Mouse (Mus musculus) left cerebral cortex, adult 18-20 months (tissue): ENCODE results near the gene Pgm5. TPM values are rescaled to one million over a fixed set of nuclear protein-coding genes. Genes with fewer than 3 reads are reported as not detected.

Source experiments
- DNase-seq, 2 experiments: peaks; one replicate each; pipeline ENCODE4 v3.0.0; 2021 to 2022; ENCODE audit warnings: low spot score in 2 of 2, mixed read lengths in 1 of 2
- total RNA-seq, 2 experiments: library from RNA; stranded (reverse); gene quantifications; 2 replicates each; pipeline ENCODE4 v1.2.3; 2021

Gene Pgm5
- total RNA-seq, 2 experiments from 2014 or later = 6.9 to 8.8 TPM

- peak; percentile 75 to 79 for DNase-seq
These were observed 9.5 kb upstream of the Pgm5 start for GRCm38 (mm10) chr19:24871037-24871635.

- no peak for DNase-seq
These were observed 3.8 kb upstream of the Pgm5 start for GRCm38 (mm10) chr19:24865436-24865835.

GRCm38 (mm10) chr19:24861276-24861611 lies 411 bp downstream of the Pgm5 start:
- no peak for DNase-seq

GRCm38 (mm10) chr19:24851456-24852315 lies 10.0 kb downstream of the Pgm5 start:
- no peak for DNase-seq

- DNase-seq = no peak
These were observed 12.8 kb downstream of the Pgm5 start for GRCm38 (mm10) chr19:24848844-24849243.

GRCm38 (mm10) chr19:24848345-24848744 lies 13.3 kb downstream of the Pgm5 start:
- no peak for DNase-seq

- DNase-seq = no peak
These were observed 16.6 kb downstream of the Pgm5 start for GRCm38 (mm10) chr19:24845007-24845546.

GRCm38 (mm10) chr19:24842080-24842479 lies 19.6 kb downstream of the Pgm5 start:
- no peak for DNase-seq

- DNase-seq = no peak
These were observed 37.1 kb downstream of the Pgm5 start for GRCm38 (mm10) chr19:24824517-24824916.

- DNase-seq = no peak
These were observed 45.9 kb downstream of the Pgm5 start for GRCm38 (mm10) chr19:24815661-24816221.

- DNase-seq = no peak
These were observed 48.8 kb downstream of the Pgm5 start for GRCm38 (mm10) chr19:24812861-24813293.

- no peak for DNase-seq
These were observed 49.4 kb downstream of the Pgm5 start for GRCm38 (mm10) chr19:24812106-24812810.

GRCm38 (mm10) chr19:24811451-24811850 lies 50.2 kb downstream of the Pgm5 start:
- DNase-seq = no peak

- DNase-seq = no peak
These were observed 55.6 kb downstream of the Pgm5 start for GRCm38 (mm10) chr19:24806013-24806412.

GRCm38 (mm10) chr19:24797606-24798005 lies 64.0 kb downstream of the Pgm5 start:
- DNase-seq = no peak

GRCm38 (mm10) chr19:24794350-24794749 lies 67.3 kb downstream of the Pgm5 start:
- DNase-seq = no peak

- no peak for DNase-seq
These were observed 68.0 kb downstream of the Pgm5 start for GRCm38 (mm10) chr19:24793545-24794139.

GRCm38 (mm10) chr19:24792876-24793275 lies 68.8 kb downstream of the Pgm5 start:
- no peak for DNase-seq

- no peak for DNase-seq
These were observed 75.8 kb downstream of the Pgm5 start for GRCm38 (mm10) chr19:24785898-24786297.

GRCm38 (mm10) chr19:24785056-24785675 lies 76.5 kb downstream of the Pgm5 start:
- DNase-seq = no peak

GRCm38 (mm10) chr19:24783736-24784135 lies 77.9 kb downstream of the Pgm5 start:
- DNase-seq = no peak
